Mouse (Mus musculus): ENCODE results near the gene 9430038I01Rik. TPM values are rescaled to one million over a fixed set of nuclear protein-coding genes. Genes with fewer than 3 reads are reported as not detected.

Gene 9430038I01Rik
- total and polyA plus RNA-seq, 3 experiments, result 7.4 to 14.6 (median 11.6) TPM

DNA sequence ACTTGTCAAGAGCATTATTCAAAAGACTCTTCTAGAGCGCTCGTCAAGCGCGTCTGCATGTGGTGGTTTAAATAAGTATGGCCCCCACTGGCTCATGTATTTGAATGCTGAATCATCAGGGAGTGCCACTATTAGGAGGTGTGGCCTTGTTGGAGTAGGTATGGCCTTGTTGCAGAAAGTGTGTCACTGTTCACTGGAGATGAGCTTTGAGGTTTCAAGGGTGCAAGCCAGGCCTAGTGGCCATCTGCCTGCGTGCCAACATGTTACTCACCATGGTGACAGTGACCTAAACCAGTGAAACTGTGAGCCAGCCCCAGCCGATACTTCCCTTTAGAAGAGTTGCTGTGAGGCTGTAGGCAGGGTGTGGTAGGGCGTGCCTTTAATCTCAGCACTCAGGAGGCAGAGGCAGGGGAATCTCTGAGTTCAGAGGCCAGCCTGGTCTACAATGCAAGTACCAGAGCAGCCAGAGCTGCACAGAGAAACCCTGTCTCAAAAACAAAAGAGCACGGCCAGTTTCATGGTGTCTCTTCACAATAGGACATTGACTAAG, 13.1 kb downstream of the 9430038I01Rik start:
- no peaks in the 10 kb centered on the region for H3K27me3 ChIP-seq (replicated peaks)
- H3K4me3 ChIP-seq (replicated peaks in 1 of 3; ENCODE audit: low read depth in 2 of 3, low read length in 2 of 3, poor library complexity in 1 of 3), result no peak overlapping the region
- H3K9ac ChIP-seq (ENCODE audit: insufficient read depth, low read depth), result no peak overlapping the region
- no peaks in the 10 kb centered on the region for H3K36me3 ChIP-seq (replicated peaks in 1 of 2; ENCODE audit: control insufficient read depth in 1 of 2, insufficient read depth in 1 of 2, low read length in 1 of 2)
- no peak overlapping the region for H3K4me2 ChIP-seq (ENCODE audit: insufficient read depth, low read depth, poor library complexity, severe bottlenecking)
- peaks cover 5% of the 10 kb centered on the region for H3K9me3 ChIP-seq (replicated peaks; ENCODE audit: low read length)
- peaks cover 2% of the 10 kb centered on the region in 2 experiments; a peak in 1 of 4 replicates for H3K4me1 ChIP-seq (ENCODE audit: control insufficient read depth in 1 of 2, insufficient read depth in 2 of 2)
- no peak overlapping the region for H3K27ac ChIP-seq (ENCODE audit: insufficient read depth, low read depth)
- no peak for TF ChIP-seq ZC3H11A (IDR thresholded peaks at IDR 0.05; ENCODE audit: low read depth, low read length)
- no peak for TF ChIP-seq EP300 (IDR thresholded peaks at IDR 0.05; ENCODE audit: low read length)
- TF ChIP-seq PAX5 (IDR thresholded peaks at IDR 0.05; ENCODE audit: low read length), result no peak
- TF ChIP-seq USF1 (IDR thresholded peaks at IDR 0.05; ENCODE audit: low read depth, low read length), result no peak
- TF ChIP-seq NELFE (IDR thresholded peaks at IDR 0.05; ENCODE audit: low read depth, low read length), result no peak
- in situ Hi-C loops (cut with MboI; ENCODE audit: low pct_ligation_motif_present, low pct_unique_long_range_greater_than_20kb, low sequenced_read_pairs), result no loop called here
- DNase-seq (ENCODE audit: extremely low read depth), result peak; percentile 15
- dilution Hi-C loops (cut with MboI; ENCODE audit: extremely low pct_ligation_motif_present, extremely low pct_unique_long_range_greater_than_20kb, low sequenced_read_pairs), result no loop called here
- H3K79me2 ChIP-seq (replicated peaks; ENCODE audit: control insufficient read depth, extremely low read depth, insufficient read depth, poor library complexity, severe bottlenecking), result no peaks in the 10 kb centered on the region

- no peak for DNase-seq (ENCODE audit: extremely low read depth)
- H3K4me3 ChIP-seq (replicated peaks in 1 of 3; ENCODE audit: low read depth in 2 of 3, low read length in 2 of 3, poor library complexity in 1 of 3), result no peak overlapping the region
- H3K79me2 ChIP-seq (replicated peaks; ENCODE audit: control insufficient read depth, extremely low read depth, insufficient read depth, poor library complexity, severe bottlenecking), result no peaks in the 10 kb centered on the region
- peaks cover 2% of the 10 kb centered on the region in 2 experiments; a peak in 1 of 4 replicates for H3K4me1 ChIP-seq (ENCODE audit: control insufficient read depth in 1 of 2, insufficient read depth in 2 of 2)
- TF ChIP-seq MXI1 (IDR thresholded peaks at IDR 0.05; ENCODE audit: low read depth, low read length), result no peak
- no peak for TF ChIP-seq MAFK (IDR thresholded peaks at IDR 0.05; ENCODE audit: insufficient replicate concordance, low read length)
- no peak for TF ChIP-seq ZNF384 (IDR thresholded peaks at IDR 0.05; ENCODE audit: low read depth, low read length)
- no peak for TF ChIP-seq SMC3 (IDR thresholded peaks at IDR 0.05; ENCODE audit: low read depth, low read length)
- no peak for TF ChIP-seq MAX (IDR thresholded peaks at IDR 0.05; ENCODE audit: low read length)
- TF ChIP-seq MYC (IDR thresholded peaks at IDR 0.05; ENCODE audit: low read depth, low read length), result no peak
- TF ChIP-seq BHLHE40 (IDR thresholded peaks at IDR 0.05; ENCODE audit: low read depth, low read length), result no peak
- no peak for TF ChIP-seq JUND (conservative IDR thresholded peaks at IDR 0.05; ENCODE audit: low read depth, low read length)
- no peak for TF ChIP-seq GABPA (IDR thresholded peaks at IDR 0.05; ENCODE audit: insufficient replicate concordance, low read depth, low read length)
- TF ChIP-seq CTCF (conservative IDR thresholded peaks at IDR 0.05 in 1 of 2, IDR thresholded peaks at IDR 0.05 in 1 of 2; ENCODE audit: low read depth in 2 of 2, low read length in 2 of 2), result no peak
- no peak for TF ChIP-seq ZKSCAN1 (IDR thresholded peaks at IDR 0.05; ENCODE audit: borderline replicate concordance, low read depth, low read length)
- no peak for TF ChIP-seq POLR2AphosphoS2 (IDR thresholded peaks at IDR 0.05; ENCODE audit: low read depth, low read length)
- no peak for TF ChIP-seq ZC3H11A (IDR thresholded peaks at IDR 0.05; ENCODE audit: low read depth, low read length)
- TF ChIP-seq MAZ (IDR thresholded peaks at IDR 0.05; ENCODE audit: low read depth, low read length), result no peak
- no peak for TF ChIP-seq RAD21 (IDR thresholded peaks at IDR 0.05; ENCODE audit: low read depth, low read length)
- TF ChIP-seq NELFE (IDR thresholded peaks at IDR 0.05; ENCODE audit: low read depth, low read length), result no peak
- no peaks in the 10 kb centered on the region for H3K27me3 ChIP-seq (replicated peaks)
- no peaks in the 10 kb centered on the region for H3K36me3 ChIP-seq (replicated peaks in 1 of 2; ENCODE audit: control insufficient read depth in 1 of 2, insufficient read depth in 1 of 2, low read length in 1 of 2)
- no peak overlapping the region for H3K27ac ChIP-seq (ENCODE audit: insufficient read depth, low read depth)
- H3K4me2 ChIP-seq (ENCODE audit: insufficient read depth, low read depth, poor library complexity, severe bottlenecking), result no peak overlapping the region
- H3K9ac ChIP-seq (ENCODE audit: insufficient read depth, low read depth), result no peak overlapping the region
- no peaks in the 10 kb centered on the region for H3K9me3 ChIP-seq (replicated peaks; ENCODE audit: low read length)
- dilution Hi-C loops (cut with MboI; ENCODE audit: extremely low pct_ligation_motif_present, extremely low pct_unique_long_range_greater_than_20kb, low sequenced_read_pairs) (no loop called here), in situ Hi-C loops (cut with MboI; ENCODE audit: low pct_ligation_motif_present, low pct_unique_long_range_greater_than_20kb, low sequenced_read_pairs) (no loop called here)
Observed at GRCm38 (mm10) chr7:137395421-137395820, 15.1 kb downstream of the 9430038I01Rik start.

Measured in CH12.LX (cell line).